Mouse (Mus musculus) liver, adult 2 months (tissue): ENCODE data around the gene Hspa5. TPM values are rescaled to one million over a fixed set of nuclear protein-coding genes. Genes with fewer than 3 reads are reported as not detected.
"Not testable (repeated sequence)": the region's sequence is repeated elsewhere in the genome, so short reads cannot be mapped to it uniquely, and the experiment has no call there.

ENCODE experiments used
- DNase-seq: peaks from one replicate; pipeline ENCODE4 v3.0.0-alpha.2; 2011; ENCODE audit warnings: low read depth, low spot score; ENCODE audit errors: extremely low read depth
- H3K27ac ChIP-seq: fragments of 200-500 bp; replicated peaks from 2 replicates; pipeline ENCODE4 v1.5.1; 2012; ENCODE audit warnings: low read depth, mild to moderate bottlenecking, control low read depth, inconsistent platforms, low read length; ENCODE audit not compliant: insufficient read depth
- H3K27me3 ChIP-seq: fragments of 200-500 bp; 2 replicates; pipeline ENCODE4 v1.6.1; 2012; ENCODE audit warnings: mild to moderate bottlenecking, moderate library complexity, low read length, inconsistent platforms; ENCODE audit not compliant: control insufficient read depth, insufficient read depth
- H3K36me3 ChIP-seq: fragments of 200-500 bp; 2 replicates; pipeline ENCODE4 v1.6.1; 2012; ENCODE audit warnings: low read length, inconsistent platforms; ENCODE audit not compliant: control insufficient read depth, insufficient read depth
- H3K4me1 ChIP-seq: fragments of 200-500 bp; 2 replicates; pipeline ENCODE4 v1.6.1; 2011; ENCODE audit warnings: low read length; ENCODE audit not compliant: control insufficient read depth, insufficient read depth
- H3K4me3 ChIP-seq: fragments of 200-500 bp; 2 replicates; pipeline ENCODE4 v1.5.1; 2011; ENCODE audit warnings: low read depth, mild to moderate bottlenecking, control low read depth, low read length, moderate library complexity; ENCODE audit not compliant: insufficient read depth
- H3K79me2 ChIP-seq: fragments of 200-500 bp; 2 replicates; pipeline ENCODE4 v1.6.1; 2012; ENCODE audit warnings: inconsistent platforms, mild to moderate bottlenecking, low read length, moderate library complexity; ENCODE audit not compliant: control insufficient read depth, insufficient read depth
- H3K9ac ChIP-seq: fragments of 200-500 bp; 2 replicates; pipeline ENCODE4 v1.6.1; 2012; ENCODE audit warnings: low read depth, mild to moderate bottlenecking, control low read depth, inconsistent platforms, low read length
- CTCF ChIP-seq: fragments of 200-500 bp; IDR thresholded peaks from 2 replicates; pipeline ENCODE4 v1.5.1; 2011; ENCODE audit warnings: low read depth, low read length, control low read depth
- POLR2A ChIP-seq: fragments of 200-500 bp; IDR thresholded peaks from 2 replicates; pipeline ENCODE4 v1.6.1; 2011; ENCODE audit warnings: low read length, control low read depth; ENCODE audit not compliant: insufficient read depth; ENCODE audit errors: extremely low read depth
- WGBS: fragments of 180-500 bp; shearing (Covaris S2); methylation state at CpG from one replicate; pipeline ENCODE4 v1.1.7; 2018; 5-methylcytosine and 5-hydroxymethylcytosine counted together
- polyA plus RNA-seq: library from polyadenylated mRNA; depleted of rRNA; stranded (reverse); fragments of >200 nt; gene quantifications from 2 replicates; pipeline ENCODE4 v1.2.3, GENCODE M21; 2012
- total RNA-seq: library from RNA; depleted of rRNA; stranded (reverse); fragments of >200 nt; gene quantifications from 2 replicates; pipeline ENCODE4 v1.2.3, GENCODE M21; 2014

The Hspa5 gene
- total and polyA plus RNA-seq, 2 experiments = 843 to 1,344 TPM

DNA sequence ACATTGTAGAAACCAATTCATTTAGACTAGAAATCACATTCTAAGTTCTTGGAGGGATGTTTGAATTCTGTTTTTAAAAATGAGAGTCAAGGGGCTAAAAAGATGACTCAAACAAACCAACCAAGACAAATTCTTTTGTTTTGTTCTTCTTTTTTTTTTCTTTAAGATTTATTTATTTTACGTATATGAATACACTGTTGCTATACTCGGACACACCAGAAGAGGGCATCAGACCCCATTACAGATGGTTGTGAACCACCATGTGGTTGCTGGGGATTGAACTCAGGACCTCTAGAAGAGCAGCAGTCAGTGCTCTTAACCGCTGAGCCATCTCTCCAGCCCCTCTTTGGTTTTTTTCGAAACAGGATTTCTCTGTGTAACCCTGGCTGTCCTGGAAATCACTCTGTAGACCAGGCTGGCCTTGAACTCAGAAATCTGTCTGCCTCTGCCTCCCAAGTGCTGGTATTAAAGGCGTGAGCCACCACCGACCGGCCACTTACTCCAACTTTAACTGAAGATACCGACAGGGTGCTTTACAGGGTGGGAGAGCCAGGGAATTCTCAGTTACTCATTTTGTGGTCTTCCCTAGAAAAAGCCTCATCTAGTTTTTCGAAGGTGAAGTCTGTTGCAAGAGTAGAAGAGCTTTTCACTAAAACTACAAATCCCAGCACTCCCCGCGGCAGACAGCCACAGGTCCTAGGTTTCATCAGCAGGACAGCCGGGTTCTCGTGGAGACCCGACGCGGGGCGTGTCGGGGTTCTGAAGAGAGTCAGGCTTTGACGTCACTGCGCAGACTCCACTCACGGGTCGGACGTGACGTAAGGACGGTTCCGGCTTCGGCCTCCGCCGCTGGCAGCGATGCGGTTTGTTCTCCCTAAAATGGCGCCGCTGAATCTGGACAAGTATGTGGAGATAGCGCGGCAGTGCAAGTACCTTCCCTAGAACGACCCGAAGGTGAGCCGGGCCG is 30.0 kb downstream of the Hspa5 start:
- peak overlapping the region; percentile 90 for H3K9ac ChIP-seq
- peak; percentile 83 for TF ChIP-seq POLR2A
- TF ChIP-seq CTCF = no peak
- H3K27ac ChIP-seq = peak overlapping the region; percentile 73
- WGBS = 4% methylated on average over 39 of the region's 39 CpGs
- peaks cover 17% of the 10 kb centered on the region; the same call in 1 of the 2 replicates for H3K79me2 ChIP-seq
- H3K27me3 ChIP-seq = no peaks in the 10 kb centered on the region
- H3K36me3 ChIP-seq = peaks cover 10% of the 10 kb centered on the region
- H3K4me3 ChIP-seq = peak overlapping the region; percentile 91
- peaks cover 18% of the 10 kb centered on the region for H3K4me1 ChIP-seq
- DNase-seq = peak; percentile 95

DNA sequence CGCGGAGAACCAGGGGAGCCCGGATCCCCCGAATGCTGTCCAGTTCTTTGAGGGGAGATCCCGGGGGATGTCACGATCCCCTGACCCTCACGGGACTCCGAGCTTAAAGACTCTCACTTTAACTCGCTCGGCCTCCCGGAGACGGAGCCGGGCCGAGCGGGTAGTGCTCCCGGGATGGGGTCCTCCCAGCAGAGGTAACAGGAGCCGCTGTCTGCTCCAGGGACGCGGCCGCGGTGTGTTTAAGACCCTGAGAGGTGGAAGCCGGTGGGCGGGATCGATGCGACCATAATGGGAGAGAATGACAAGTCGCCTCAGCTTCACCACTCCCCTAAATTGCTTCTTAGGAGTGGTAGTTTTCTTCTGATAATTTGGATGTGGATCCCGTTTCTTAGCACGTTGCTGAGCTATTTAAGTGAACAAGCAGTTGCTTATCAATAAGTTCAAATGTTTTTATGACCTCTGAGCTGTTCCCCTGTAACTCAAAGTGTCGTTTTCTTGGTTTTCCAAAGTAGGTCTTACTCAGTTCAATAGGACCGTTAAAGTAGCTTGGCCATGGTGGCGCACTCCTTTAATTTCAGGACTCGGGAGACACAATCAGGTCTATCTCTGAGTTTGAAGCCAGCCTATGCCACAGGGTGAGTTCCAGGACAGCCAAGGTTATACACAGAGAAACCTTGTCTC is 30.9 kb downstream of the Hspa5 start:
- Histone ChIP-seq H3K9ac (peak overlapping the region; percentile 90), H3K27ac (peak overlapping the region; percentile 73), H3K79me2 (peaks cover 18% of the 10 kb centered on the region; the same call in 1 of the 2 replicates), H3K4me3 (peak overlapping the region; percentile 91), H3K36me3 (peaks cover 15% of the 10 kb centered on the region), H3K4me1 (peaks cover 18% of the 10 kb centered on the region)
- DNase-seq = peak; percentile 64
- WGBS = under 1% methylated on average over 32 of the region's 32 CpGs
- not testable (repeated sequence) for H3K27me3 ChIP-seq

- Histone ChIP-seq H3K4me3 (no peak overlapping the region), H3K27ac (no peak overlapping the region), H3K79me2 (peaks cover 24% of the 10 kb centered on the region; the same call in 1 of the 2 replicates), H3K9ac (no peak overlapping the region), H3K4me1 (peaks cover 18% of the 10 kb centered on the region), H3K36me3 (peaks cover 23% of the 10 kb centered on the region), H3K27me3 (no peaks in the 10 kb centered on the region)
- WGBS = 77% methylated on average over 3 of the region's 3 CpGs
- no peak for DNase-seq
- TF ChIP-seq POLR2A (no peak), CTCF (no peak)
These were observed 32.0 kb downstream of the Hspa5 start for GRCm38 (mm10) chr2:34803746-34804145.

GRCm38 (mm10) chr2:34804172-34804571 is 32.4 kb downstream of the Hspa5 start:
- DNase-seq = no peak
- Histone ChIP-seq H3K36me3 (peaks cover 23% of the 10 kb centered on the region), H3K79me2 (peaks cover 24% of the 10 kb centered on the region; the same call in 1 of the 2 replicates), H3K27ac (no peak overlapping the region), H3K9ac (no peak overlapping the region), H3K4me1 (peaks cover 15% of the 10 kb centered on the region), H3K27me3 (no peaks in the 10 kb centered on the region), H3K4me3 (no peak overlapping the region)
- no peak for TF ChIP-seq POLR2A
- no peak for TF ChIP-seq CTCF
- 95% methylated on average over 2 of the region's 2 CpGs for WGBS

GRCm38 (mm10) chr2:34804815-34805214 is 33.0 kb downstream of the Hspa5 start:
- no peak overlapping the region for H3K27ac ChIP-seq
- no peaks in the 10 kb centered on the region for H3K27me3 ChIP-seq
- 11% methylated on average over 1 of the region's 1 CpGs for WGBS
- peaks cover 27% of the 10 kb centered on the region for H3K36me3 ChIP-seq
- DNase-seq = peak; percentile 77
- H3K79me2 ChIP-seq = peaks cover 25% of the 10 kb centered on the region; the same call in 1 of the 2 replicates
- peaks cover 15% of the 10 kb centered on the region for H3K4me1 ChIP-seq
- no peak for TF ChIP-seq POLR2A
- TF ChIP-seq CTCF = no peak
- no peak overlapping the region; the same call in 1 of the 2 replicates for H3K9ac ChIP-seq
- no peak overlapping the region for H3K4me3 ChIP-seq
